In the genomic region with DNA sequence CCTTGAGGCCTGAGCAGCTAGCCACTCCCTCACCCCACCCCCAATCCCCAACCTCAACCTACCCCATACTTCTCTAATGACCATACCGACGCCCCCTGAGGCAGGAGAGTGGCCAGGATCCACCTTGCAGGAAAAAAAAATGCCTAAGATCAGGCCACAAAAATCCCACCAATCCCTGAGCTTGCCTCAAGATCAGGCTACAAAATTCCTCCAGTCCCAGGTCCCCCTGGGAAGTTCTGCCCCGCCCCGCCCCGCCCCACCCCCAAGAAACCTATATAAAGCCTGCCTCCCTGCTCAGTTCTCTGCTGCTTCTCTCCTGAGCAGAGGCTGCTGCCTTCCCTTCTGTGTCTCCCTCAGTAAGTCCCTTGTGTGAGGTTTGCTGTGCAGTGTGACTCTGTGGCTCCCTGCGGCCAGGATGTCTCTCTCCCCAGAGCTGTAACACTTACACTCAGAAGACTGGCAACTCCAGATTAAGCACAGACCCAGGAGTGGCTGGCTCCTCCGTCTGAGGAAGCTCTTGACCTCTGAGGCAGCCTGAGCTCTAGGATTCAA, we compare ENCODE assay signal across 26 mouse cellular contexts.
"Had no signal": no experiment of that assay in that cellular context is flagged by ENCODE, and none has a peak within 500 bp of the region (broad histone marks: within the 10 kb centered on the region; RNA-seq: fewer than 3 reads in every experiment).

No protein-coding gene starts in this region.

- H3K27me3 ChIP-seq: heart, embryonic 12.5 days; hindbrain, embryonic 13.5 days; hindbrain, embryonic 15.5 days; intestine, embryonic 15.5 days; limb, embryonic 13.5 days; limb, embryonic 15.5 days; liver, embryonic 12.5 days had no signal

- ATAC-seq: inflammation-experienced regulatory T-cells, adult 6 months; intestine, embryonic 15.5 days; intestine, postnatal 0 days; liver, embryonic 12.5 days had no signal

- DNase-seq: gastrocnemius, adult 2 months; gastrocnemius, postnatal 10 days; gastrocnemius, postnatal 25 days; heart, adult 18-20 months; heart, postnatal 10 days; heart, postnatal 4 days; kidney, adult 18-20 months; kidney, adult 8-10 months; kidney, postnatal 10 days; kidney, postnatal 25 days; kidney, postnatal 4 days; layer of hippocampus, adult 9-11 months; layer of hippocampus, postnatal 36 days; left cerebral cortex, postnatal 4 days had no signal

- H3K4me3 ChIP-seq: gastrocnemius, adult 2 months; heart, embryonic 10.5 days; heart, embryonic 12.5 days; hindbrain, embryonic 13.5 days; hindbrain, embryonic 15.5 days; intestine, embryonic 15.5 days; layer of hippocampus, adult 2 months; limb, embryonic 13.5 days; limb, embryonic 15.5 days; liver, embryonic 12.5 days had no signal

- H3K4me1 ChIP-seq: heart, embryonic 12.5 days; hindbrain, embryonic 15.5 days; intestine, embryonic 15.5 days; limb, embryonic 13.5 days; limb, embryonic 15.5 days; liver, embryonic 12.5 days had no signal

- H3K27ac ChIP-seq: gastrocnemius, adult 2 months; heart, embryonic 10.5 days; hindbrain, embryonic 13.5 days; hindbrain, embryonic 15.5 days; intestine, embryonic 15.5 days; layer of hippocampus, adult 2 months; limb, embryonic 13.5 days; limb, embryonic 15.5 days; liver, embryonic 12.5 days; liver, embryonic 14.5 days had no signal

- H3K9me3 ChIP-seq: heart, embryonic 10.5 days; heart, embryonic 12.5 days; hindbrain, embryonic 13.5 days; hindbrain, embryonic 15.5 days; intestine, embryonic 15.5 days; limb, embryonic 13.5 days; limb, embryonic 15.5 days; liver, embryonic 12.5 days had no signal

- H3K36me3 ChIP-seq: heart, embryonic 10.5 days; heart, embryonic 12.5 days; hindbrain, embryonic 13.5 days; hindbrain, embryonic 15.5 days; intestine, embryonic 15.5 days; limb, embryonic 13.5 days; limb, embryonic 15.5 days; liver, embryonic 12.5 days had no signal

- H3K9ac ChIP-seq: heart, embryonic 12.5 days; hindbrain, embryonic 13.5 days; hindbrain, embryonic 15.5 days; intestine, embryonic 15.5 days; limb, embryonic 13.5 days; limb, embryonic 15.5 days; liver, embryonic 12.5 days; liver, embryonic 14.5 days had no signal
